Comparison of ENCODE assay signal across 8 mouse cellular contexts in genomic region chr3:55520240-55521180, GRCm38 (mm10). TPM values are rescaled to one million over a fixed set of nuclear protein-coding genes. Genes with fewer than 3 reads are reported as not detected.
DNase-seq lines count a peak whose midpoint lies in the region; TF ChIP-seq lines count a peak whose summit lies in the region.

No protein-coding gene starts in this region.

- peak; percentile 34 for DNase-seq in CD4-positive helper T cell, adult 2 months (ENCODE audit: low read depth, low spot score)
- peak; percentile 50 for DNase-seq in adrenal gland, adult 8-10 months
- peak; percentile 89 for DNase-seq in embryo, embryonic 10.5 days (ENCODE audit: low spot score)
- DNase-seq in heart, adult 2 months, result peak; percentile 56 to 61
- DNase-seq in kidney, adult 2 months, result peak; percentile 76
- DNase-seq in liver, adult 2 months (ENCODE audit: extremely low read depth, low read depth, low spot score), result peak; percentile 32
- DNase-seq in neural tube, embryonic 10.5 days (ENCODE audit: extremely low spot score, low spot score), result peak; percentile 58
- peak; percentile 8 to 54 for DNase-seq in thymus, postnatal 10 days (ENCODE audit: low spot score in 2 of 2)

- no peak overlapping the region for H3K9ac ChIP-seq in heart, adult 2 months (ENCODE audit: low read depth, low read length)
- no peak overlapping the region for H3K9ac ChIP-seq in liver, adult 2 months (ENCODE audit: low read depth, low read length)

- peak; percentile 94 for TF ChIP-seq CTCF in heart, adult 2 months (IDR thresholded peaks at IDR 0.05)
- peak; percentile 89 for TF ChIP-seq CTCF in kidney, adult 2 months (conservative IDR thresholded peaks at IDR 0.05; ENCODE audit: insufficient read depth, insufficient read length, low read depth, low read length)
- peak; percentile 73 for TF ChIP-seq CTCF in liver, adult 2 months (IDR thresholded peaks at IDR 0.05; ENCODE audit: low read depth, low read length)

- no peak overlapping the region for H3K27ac ChIP-seq in heart, adult 2 months
- no peak overlapping the region for H3K27ac ChIP-seq in kidney, adult 2 months (ENCODE audit: insufficient read depth, low read depth, low read length)
- no peak overlapping the region for H3K27ac ChIP-seq in liver, adult 2 months (replicated peaks; ENCODE audit: insufficient read depth, low read depth, low read length)

- no peaks in the 10 kb centered on the region for H3K4me1 ChIP-seq in heart, adult 2 months (ENCODE audit: control insufficient read depth, insufficient read depth, low read length)
- no peaks in the 10 kb centered on the region for H3K4me1 ChIP-seq in kidney, adult 2 months (ENCODE audit: control insufficient read depth, insufficient read depth, low read length)
- no peaks in the 10 kb centered on the region for H3K4me1 ChIP-seq in liver, adult 2 months (ENCODE audit: control insufficient read depth, insufficient read depth, low read length)

- no peaks in the 10 kb centered on the region for H3K36me3 ChIP-seq in heart, adult 2 months (ENCODE audit: control insufficient read depth, insufficient read depth, low read length)
- H3K36me3 ChIP-seq in kidney, adult 2 months (ENCODE audit: control insufficient read depth, insufficient read depth, low read length), result no peaks in the 10 kb centered on the region
- H3K36me3 ChIP-seq in liver, adult 2 months (ENCODE audit: control insufficient read depth, insufficient read depth, low read length), result no peaks in the 10 kb centered on the region

- H3K79me2 ChIP-seq in heart, adult 2 months (replicated peaks; ENCODE audit: control insufficient read depth, insufficient read depth, low read length), result no peaks in the 10 kb centered on the region
- H3K79me2 ChIP-seq in liver, adult 2 months (ENCODE audit: control insufficient read depth, insufficient read depth, low read length), result no peaks in the 10 kb centered on the region

- WGBS in heart, adult 2 months, result 24% methylated on average over 12 of the region's 12 CpGs
- WGBS in kidney, adult 2 months, result 29% methylated on average over 12 of the region's 12 CpGs
- WGBS in liver, adult 2 months, result 30% methylated on average over 12 of the region's 12 CpGs

- H3K27me3 ChIP-seq in heart, adult 2 months (ENCODE audit: control insufficient read depth, insufficient read depth, low read length), result no peaks in the 10 kb centered on the region
- H3K27me3 ChIP-seq in kidney, adult 2 months (replicated peaks; ENCODE audit: control insufficient read depth, insufficient read depth, low read length), result no peaks in the 10 kb centered on the region; the same call in 1 of the 2 replicates
- H3K27me3 ChIP-seq in liver, adult 2 months (ENCODE audit: control insufficient read depth, insufficient read depth, low read length), result no peaks in the 10 kb centered on the region

- H3K4me3 ChIP-seq in heart, adult 2 months, result no peak overlapping the region
- no peak overlapping the region for H3K4me3 ChIP-seq in kidney, adult 2 months (ENCODE audit: insufficient read depth, low read depth, low read length)
- H3K4me3 ChIP-seq in liver, adult 2 months (ENCODE audit: insufficient read depth, low read depth, low read length), result no peak overlapping the region

- TF ChIP-seq POLR2A in heart, adult 2 months (IDR thresholded peaks at IDR 0.05; ENCODE audit: insufficient read depth, low read depth, low read length), result no peak
- no peak for TF ChIP-seq POLR2A in kidney, adult 2 months (IDR thresholded peaks at IDR 0.05; ENCODE audit: low read depth, low read length)
- no peak for TF ChIP-seq POLR2A in liver, adult 2 months (IDR thresholded peaks at IDR 0.05; ENCODE audit: extremely low read depth, insufficient read depth, low read length)

- intact Hi-C loops in heart, adult 2 months (cut with DNase I), result loop anchor here (2.0 to 10.0 kb wide), 3 partner anchors 264 to 480 kb away; partner anchors contain the start of gene Mab21l1

- TF ChIP-seq EP300 in heart, adult 2 months (IDR thresholded peaks at IDR 0.05; ENCODE audit: insufficient read depth, low read depth, low read length), result no peak

RNA-seq across cellular contexts. Expression of gene Gm21954, which starts 48.5 kb away (rescaled TPM):
- not detected for total RNA-seq in adrenal gland, adult 8-10 months (2022)
- total RNA-seq in heart, adult 2 months (2021), result not detected
- not detected in 2 replicates for polyA plus RNA-seq in heart, adult 2 months (2012; rRNA removed)
- polyA plus RNA-seq in kidney, adult 2 months (2012; rRNA removed), result not detected in 2 replicates
- total RNA-seq in liver, adult 2 months (2014; rRNA removed), result not detected in 2 replicates
- polyA plus RNA-seq in liver, adult 2 months (2012; rRNA removed), result not detected in 2 replicates

Comparison
In these comparisons a context has a peak if more than half of its experiments do, and no peak if none do; other contexts are left out.
1. DNase-seq: peak in every context shown above with its lines; median percentile 89 in embryo, embryonic 10.5 days; 76 in kidney, adult 2 months; 58 in heart, adult 2 months; 58 in neural tube, embryonic 10.5 days; 50 in adrenal gland, adult 8-10 months; 34 in CD4-positive helper T cell, adult 2 months; 32 in liver, adult 2 months; 31 in thymus, postnatal 10 days.